Mouse (Mus musculus): ENCODE results near the gene Ccser1. TPM values are rescaled to one million over a fixed set of nuclear protein-coding genes. Genes with fewer than 3 reads are reported as not detected.

Gene Ccser1
- total RNA-seq (2014; rRNA removed): 43.4 and 48.7 TPM in 2 replicates
- polyA plus RNA-seq (2015; fragmentation: Nextera tagmentation; extraction: Ambion mirVana): 12.1 and 14.9 TPM in 2 replicates

DNA sequence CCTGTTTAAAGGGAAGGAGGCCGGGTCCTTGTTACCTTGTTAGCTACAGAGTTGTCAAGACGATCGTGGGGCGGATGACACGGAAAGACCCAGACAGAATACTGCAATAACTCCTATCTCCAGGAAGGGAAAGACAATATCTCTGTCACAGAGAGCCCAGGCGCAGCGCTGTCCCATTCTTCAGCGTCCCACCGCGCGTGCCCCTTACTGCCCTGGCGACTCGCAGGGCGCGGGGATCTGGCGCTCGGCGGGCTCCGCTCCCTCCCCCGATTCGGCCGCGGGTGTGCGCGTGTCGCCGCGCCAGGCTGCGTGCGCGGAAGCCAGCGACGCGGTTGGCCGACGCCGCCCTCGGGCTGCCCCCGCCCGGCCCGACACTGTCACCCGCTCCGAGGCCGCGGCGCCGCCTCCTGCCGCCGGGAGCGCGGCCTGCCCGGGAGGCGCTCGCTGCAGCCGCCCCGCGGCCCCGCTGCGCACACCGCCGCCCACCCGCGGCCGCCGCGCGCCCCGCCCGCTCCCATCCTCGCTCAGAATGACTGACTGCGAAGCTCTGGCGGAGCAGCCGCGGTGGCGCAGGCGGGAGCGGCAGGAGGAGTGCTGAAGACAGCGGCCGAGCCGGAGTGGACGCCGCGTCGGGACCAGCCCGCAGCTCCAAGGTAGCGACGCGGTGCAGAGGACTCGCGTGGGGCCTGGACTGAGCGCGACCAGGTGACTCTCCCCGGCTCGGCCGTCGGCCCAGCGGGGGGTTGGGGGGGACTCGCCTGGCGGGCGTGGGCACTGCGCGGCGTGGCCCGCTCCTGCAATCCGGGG lies at the start of gene Ccser1:
TSS of gene Ccser1 (plus strand) at position 376 of the 807 bp plus-strand sequence.
- peak within 1 kb of the TSS; percentile 90 for H3K27ac ChIP-seq
- peak within 1 kb of the TSS; percentile 76 for H3K4me2 ChIP-seq (ENCODE audit: low read depth, low read length)
- ATAC-seq (peak; percentile 92), DNase-seq (ENCODE audit: low spot score) (peak; percentile 85)
- peak within 1 kb of the TSS; percentile 62 for H3K4me3 ChIP-seq (ENCODE audit: low read length)
- H3K36me3 ChIP-seq (ENCODE audit: insufficient read depth, low read length): no peaks in the 10 kb centered on the region
- 3% methylated on average over 64 of the region's 105 CpGs for WGBS
- no peaks in the 10 kb centered on the region for H3K9me3 ChIP-seq (ENCODE audit: low read length)
- 0 out of 2 replicates have a peak, but pooled peaks cover 4% of the 10 kb centered on the region for H3K4me1 ChIP-seq (ENCODE audit: insufficient read depth, low read length)
- no peaks in the 10 kb centered on the region for H3K27me3 ChIP-seq (ENCODE audit: insufficient read depth, low read length)
- no peak for TF ChIP-seq CTCF (IDR thresholded peaks at IDR 0.05; ENCODE audit: low read depth)
- H3K9ac ChIP-seq (replicated peaks; ENCODE audit: low read length): peak within 1 kb of the TSS; percentile 55

DNA sequence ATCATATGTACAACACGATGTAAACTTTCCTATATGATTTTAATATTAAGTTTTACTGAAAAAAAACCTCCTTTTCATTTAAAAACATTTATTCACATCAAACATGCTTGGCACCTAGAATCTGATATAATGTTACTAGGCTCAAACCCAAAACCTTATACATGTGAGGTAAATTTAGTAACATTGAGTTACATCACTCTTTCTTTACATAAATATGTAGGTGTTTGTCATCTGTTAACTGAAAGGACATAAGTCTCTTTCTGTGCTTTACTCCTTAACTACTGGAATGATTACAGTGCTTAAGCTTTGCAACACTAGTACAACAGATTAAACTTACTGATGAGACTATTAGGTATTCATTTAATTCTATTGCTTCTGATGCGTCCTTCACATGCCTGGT lies 43.7 kb upstream of the Ccser1 start:
- DNase-seq (ENCODE audit: low spot score): no peak
- no peak for TF ChIP-seq CTCF (IDR thresholded peaks at IDR 0.05; ENCODE audit: low read depth)
- ATAC-seq: no peak
- no peaks in the 10 kb centered on the region for H3K4me1 ChIP-seq (ENCODE audit: insufficient read depth, low read length)
- 93% methylated on average over 2 of the region's 2 CpGs for WGBS
- H3K9me3 ChIP-seq (ENCODE audit: low read length): no peaks in the 10 kb centered on the region
- H3K9ac ChIP-seq (replicated peaks; ENCODE audit: low read length): no peak overlapping the region
- H3K27ac ChIP-seq: no peak overlapping the region
- H3K4me2 ChIP-seq (ENCODE audit: low read depth, low read length): no peak overlapping the region
- no peaks in the 10 kb centered on the region for H3K36me3 ChIP-seq (ENCODE audit: insufficient read depth, low read length)
- no peak overlapping the region for H3K4me3 ChIP-seq (ENCODE audit: low read length)
- no peaks in the 10 kb centered on the region for H3K27me3 ChIP-seq (ENCODE audit: insufficient read depth, low read length)

DNA sequence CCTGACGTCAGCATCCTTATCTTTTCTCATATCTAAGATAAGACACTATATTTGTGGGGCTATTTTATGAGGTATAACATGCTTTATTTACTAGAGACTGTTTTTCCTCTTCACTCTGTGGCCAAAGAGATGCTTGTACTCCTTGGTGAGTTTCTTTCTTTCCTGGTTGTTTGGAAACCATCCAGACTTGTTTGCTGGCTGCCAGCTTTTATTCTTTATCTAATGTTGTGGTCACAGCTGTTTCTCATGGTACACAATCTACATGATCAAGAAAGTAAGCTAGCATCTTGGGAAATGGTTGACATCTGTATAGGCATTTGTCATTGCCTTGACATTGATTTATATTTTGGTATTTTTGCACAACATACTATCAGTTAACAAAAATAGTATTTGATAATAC lies 37.1 kb upstream of the Ccser1 start:
- Histone ChIP-seq H3K36me3 (ENCODE audit: insufficient read depth, low read length) (no peaks in the 10 kb centered on the region), H3K9me3 (ENCODE audit: low read length) (no peaks in the 10 kb centered on the region), H3K4me1 (ENCODE audit: insufficient read depth, low read length) (no peaks in the 10 kb centered on the region), H3K27ac (no peak overlapping the region), H3K9ac (replicated peaks; ENCODE audit: low read length) (no peak overlapping the region), H3K4me3 (ENCODE audit: low read length) (no peak overlapping the region), H3K27me3 (ENCODE audit: insufficient read depth, low read length) (no peaks in the 10 kb centered on the region), H3K4me2 (ENCODE audit: low read depth, low read length) (no peak overlapping the region)
- no peak for ATAC-seq
- no peak for TF ChIP-seq CTCF (IDR thresholded peaks at IDR 0.05; ENCODE audit: low read depth)
- 74% methylated on average over 1 of the region's 1 CpGs for WGBS
- no peak for DNase-seq (ENCODE audit: low spot score)

- H3K27ac ChIP-seq: no peak overlapping the region
- no peak for DNase-seq (ENCODE audit: low spot score)
- H3K4me2 ChIP-seq (ENCODE audit: low read depth, low read length): no peak overlapping the region
- no peaks in the 10 kb centered on the region for H3K4me1 ChIP-seq (ENCODE audit: insufficient read depth, low read length)
- ATAC-seq: no peak
- H3K9ac ChIP-seq (replicated peaks; ENCODE audit: low read length): no peak overlapping the region
- TF ChIP-seq CTCF (IDR thresholded peaks at IDR 0.05; ENCODE audit: low read depth): no peak
- H3K36me3 ChIP-seq (ENCODE audit: insufficient read depth, low read length): no peaks in the 10 kb centered on the region
- H3K27me3 ChIP-seq (ENCODE audit: insufficient read depth, low read length): no peaks in the 10 kb centered on the region
- no peak overlapping the region for H3K4me3 ChIP-seq (ENCODE audit: low read length)
- WGBS: 67% methylated on average over 3 of the region's 3 CpGs
- no peaks in the 10 kb centered on the region for H3K9me3 ChIP-seq (ENCODE audit: low read length)
Measured at GRCm38 (mm10) chr6:61152924-61153323, 27.2 kb upstream of the Ccser1 start.

DNA sequence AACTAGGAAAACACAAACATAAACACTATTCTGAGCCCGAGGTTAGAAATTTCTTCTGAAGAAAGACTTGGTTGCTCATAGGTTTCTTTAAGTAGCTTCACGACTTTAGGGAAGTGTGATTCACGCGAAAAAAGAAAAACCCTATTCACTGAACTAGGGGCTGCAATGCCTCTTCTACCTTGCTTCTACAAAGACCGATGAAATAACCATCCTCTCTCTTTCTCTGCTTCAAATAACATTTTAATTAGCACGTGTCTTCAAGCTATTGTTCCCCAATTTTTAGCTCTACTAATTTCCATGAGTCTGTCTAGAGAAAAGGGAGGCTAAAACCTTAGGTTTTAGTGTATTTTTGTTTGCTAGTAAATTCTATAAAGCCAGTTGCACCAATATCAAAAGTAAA lies 25.5 kb upstream of the Ccser1 start:
- TF ChIP-seq CTCF (IDR thresholded peaks at IDR 0.05; ENCODE audit: low read depth): no peak
- H3K27ac ChIP-seq: no peak overlapping the region
- no peaks in the 10 kb centered on the region for H3K36me3 ChIP-seq (ENCODE audit: insufficient read depth, low read length)
- no peak overlapping the region for H3K4me3 ChIP-seq (ENCODE audit: low read length)
- no peaks in the 10 kb centered on the region for H3K4me1 ChIP-seq (ENCODE audit: insufficient read depth, low read length)
- H3K9me3 ChIP-seq (ENCODE audit: low read length): no peaks in the 10 kb centered on the region
- WGBS: 46% methylated on average over 6 of the region's 6 CpGs
- H3K27me3 ChIP-seq (ENCODE audit: insufficient read depth, low read length): no peaks in the 10 kb centered on the region
- DNase-seq (ENCODE audit: low spot score) (no peak), ATAC-seq (no peak)
- no peak overlapping the region for H3K4me2 ChIP-seq (ENCODE audit: low read depth, low read length)
- H3K9ac ChIP-seq (replicated peaks; ENCODE audit: low read length): no peak overlapping the region

DNA sequence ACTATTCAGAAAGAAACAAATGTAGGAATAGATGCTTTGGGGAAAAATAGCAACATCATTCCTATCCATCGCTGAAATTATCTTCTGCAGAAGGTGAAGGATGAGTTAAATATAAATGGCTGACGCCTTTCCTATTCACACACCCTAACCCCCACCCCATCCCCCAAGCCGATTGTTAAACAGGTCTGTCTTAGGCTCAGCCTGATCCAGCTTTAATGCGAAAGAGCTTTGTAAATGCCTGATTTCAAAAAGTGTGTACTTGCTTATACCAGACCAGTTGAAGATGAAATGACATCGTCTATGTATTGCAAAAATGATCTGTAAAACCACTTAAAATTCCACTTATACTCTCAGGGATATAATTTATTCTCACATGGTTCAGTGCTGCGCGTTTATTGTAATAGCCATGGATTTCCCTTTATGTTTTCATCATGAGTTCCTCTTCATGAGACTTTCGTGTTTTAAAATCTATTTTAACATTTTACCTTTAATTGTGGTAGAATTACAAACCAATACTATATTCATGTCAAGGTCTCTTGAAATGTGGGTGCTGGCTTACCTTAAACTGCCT lies 25.0 kb upstream of the Ccser1 start:
- 49% methylated on average over 8 of the region's 8 CpGs for WGBS
- Histone ChIP-seq H3K4me3 (ENCODE audit: low read length) (no peak overlapping the region), H3K4me2 (ENCODE audit: low read depth, low read length) (no peak overlapping the region), H3K9me3 (ENCODE audit: low read length) (no peaks in the 10 kb centered on the region), H3K9ac (replicated peaks; ENCODE audit: low read length) (no peak overlapping the region), H3K36me3 (ENCODE audit: insufficient read depth, low read length) (no peaks in the 10 kb centered on the region), H3K4me1 (ENCODE audit: insufficient read depth, low read length) (no peaks in the 10 kb centered on the region), H3K27ac (no peak overlapping the region), H3K27me3 (ENCODE audit: insufficient read depth, low read length) (no peaks in the 10 kb centered on the region)
- no peak for TF ChIP-seq CTCF (IDR thresholded peaks at IDR 0.05; ENCODE audit: low read depth)
- ATAC-seq (peak; percentile 53; the same call in 1 of the 2 replicates), DNase-seq (ENCODE audit: low spot score) (no peak)

- no peaks in the 10 kb centered on the region for H3K36me3 ChIP-seq (ENCODE audit: insufficient read depth, low read length)
- H3K4me1 ChIP-seq (ENCODE audit: insufficient read depth, low read length): no peaks in the 10 kb centered on the region
- no peaks in the 10 kb centered on the region for H3K9me3 ChIP-seq (ENCODE audit: low read length)
- no peak overlapping the region for H3K4me3 ChIP-seq (ENCODE audit: low read length)
- H3K27me3 ChIP-seq (ENCODE audit: insufficient read depth, low read length): no peaks in the 10 kb centered on the region
- no peak overlapping the region for H3K4me2 ChIP-seq (ENCODE audit: low read depth, low read length)
- no peak for TF ChIP-seq CTCF (IDR thresholded peaks at IDR 0.05; ENCODE audit: low read depth)
- DNase-seq (ENCODE audit: low spot score) (no peak), ATAC-seq (no peak)
- H3K27ac ChIP-seq: no peak overlapping the region
- no peak overlapping the region for H3K9ac ChIP-seq (replicated peaks; ENCODE audit: low read length)
Measured at GRCm38 (mm10) chr6:61155718-61156117, 24.4 kb upstream of the Ccser1 start.

Data from hindbrain, postnatal 0 days (tissue).